Mouse (Mus musculus) neutrophil, adult 83 days (primary cell): ENCODE results near the gene Hdhd3. TPM values are rescaled to one million over a fixed set of nuclear protein-coding genes. Genes with fewer than 3 reads are reported as not detected.

Source experiments
- total RNA-seq, 2 experiments: library from RNA; stranded (reverse); gene quantifications; one replicate each; pipeline ENCODE4 v1.2.4; 2023

Hdhd3 gene
- 1 to 10 TPM in 1 of 2 experiments, under 1 TPM in 1; 0.37 to 1.1 TPM for total RNA-seq

GRCm38 (mm10) chr4:62503374-62503970, at the start of gene Hdhd3:
Hdhd3 (minus strand) TSS chr4:62503467.

GRCm38 (mm10) chr4:62524651-62525488, 21.6 kb upstream of the Hdhd3 start, which contains the start of the genes Pole3 and 4933430I17Rik:
Pole3 (minus strand) TSS chr4:62525068.
4933430I17Rik (plus strand) TSS chr4:62525369.

GRCm38 (mm10) chr4:62519849-62520233, 16.6 kb upstream of the Hdhd3 start, which contains the start of gene Alad:
Alad (minus strand) TSS chr4:62519918.

GRCm38 (mm10) chr4:62479937-62480708, 23.1 kb downstream of the Hdhd3 start, which contains the start of gene Bspry:
Bspry (plus strand) TSS chr4:62480053.

GRCm38 (mm10) chr4:62470598-62471051, 32.6 kb downstream of the Hdhd3 start, which contains the start of gene Wdr31:
Wdr31 (minus strand) TSS chr4:62470896.

Other genes starting within 250 kb of the Hdhd3 start
- gene Slc31a2, start 240.9 kb downstream of the Hdhd3 start, total RNA-seq: 10 to 100 TPM; 54.1 to 57.5 TPM
- gene Fkbp15, start 142.9 kb downstream of the Hdhd3 start, total RNA-seq: 10 to 100 TPM; 79.1 to 90.5 TPM
- 10 to 100 TPM; 11.5 to 13.3 TPM for gene Slc31a1, start 142.7 kb downstream of the Hdhd3 start, total RNA-seq
- 10 to 100 TPM; 38.3 to 41.6 TPM for gene Cdc26, start 94.8 kb downstream of the Hdhd3 start, total RNA-seq
- gene Prpf4, start 94.7 kb downstream of the Hdhd3 start, total RNA-seq: 1 to 10 TPM; 8.6 to 9.6 TPM
- gene Rnf183, start 68.2 kb downstream of the Hdhd3 start, total RNA-seq: not detected
- 1 to 10 TPM in 1 of 2 experiments, not detected in 1; 1.3 TPM for gene Wdr31, start 32.6 kb downstream of the Hdhd3 start, total RNA-seq
- not detected for gene Bspry, start 23.4 kb downstream of the Hdhd3 start, total RNA-seq
- 10 to 100 TPM; 35.6 to 53.8 TPM for gene Alad, start 16.5 kb upstream of the Hdhd3 start, total RNA-seq
- 10 to 100 TPM; 16.0 to 23.5 TPM for gene Pole3, start 21.6 kb upstream of the Hdhd3 start, total RNA-seq
- gene 4933430I17Rik, start 21.9 kb upstream of the Hdhd3 start, total RNA-seq: not detected
- 10 to 100 TPM; 71.8 to 78.5 TPM for gene Rgs3, start 56.4 kb upstream of the Hdhd3 start, total RNA-seq